ENCODE assay signal across 8 mouse cellular contexts in genomic region chr7:106616932-106617331, GRCm38 (mm10).
DNase-seq lines count a peak whose midpoint lies in the region; ATAC-seq and TF ChIP-seq lines count a peak whose summit lies in the region.
"Not testable (repeated sequence)": the region's sequence is repeated elsewhere in the genome, so short reads cannot be mapped to it uniquely, and the experiment has no call there.

No protein-coding gene starts in this region.

- not testable (repeated sequence) for TF ChIP-seq CTCF in bone marrow macrophage, adult 2 months (IDR thresholded peaks at IDR 0.05; ENCODE audit: low read depth, low read length); liver, adult 2 months (IDR thresholded peaks at IDR 0.05; ENCODE audit: low read depth, low read length); thymus, adult 2 months (IDR thresholded peaks at IDR 0.05; ENCODE audit: borderline replicate concordance, control insufficient read depth, extremely low read depth, insufficient read depth, low read length, poor library complexity)

- 36% methylated on average over 5 of the region's 5 CpGs for WGBS in liver, adult 2 months
- 8% methylated on average over 5 of the region's 5 CpGs for WGBS in thymus, adult 2 months

- not testable (repeated sequence) for H3K36me3 ChIP-seq in liver, adult 2 months (ENCODE audit: control insufficient read depth, insufficient read depth, low read length); thymus, adult 2 months (ENCODE audit: control insufficient read depth, insufficient read depth, low read length)

- peak overlapping the region; percentile 65 for H3K27ac ChIP-seq in bone marrow macrophage, adult 2 months (ENCODE audit: insufficient read depth, low read depth, low read length)
- H3K27ac ChIP-seq in liver, adult 2 months (replicated peaks; ENCODE audit: insufficient read depth, low read depth, low read length) = not testable (repeated sequence)
- peak overlapping the region; percentile 67 for H3K27ac ChIP-seq in thymus, adult 2 months (ENCODE audit: control insufficient read depth, insufficient read depth, low read length)

- H3K4me1 ChIP-seq in bone marrow macrophage, adult 2 months (ENCODE audit: control insufficient read depth, insufficient read depth, low read length); liver, adult 2 months (ENCODE audit: control insufficient read depth, insufficient read depth, low read length); thymus, adult 2 months (replicated peaks; ENCODE audit: control insufficient read depth, insufficient read depth, low read length): not testable (repeated sequence)

- TF ChIP-seq POLR2A in bone marrow macrophage, adult 2 months (IDR thresholded peaks at IDR 0.05; ENCODE audit: borderline replicate concordance, low read depth, low read length); liver, adult 2 months (IDR thresholded peaks at IDR 0.05; ENCODE audit: extremely low read depth, insufficient read depth, low read length); thymus, adult 2 months (IDR thresholded peaks at IDR 0.05; ENCODE audit: control insufficient read depth, extremely low read depth, insufficient read depth, low read length, poor library complexity): not testable (repeated sequence)

- peak; percentile 2 to 35 for DNase-seq in heart, adult 9 months (ENCODE audit: low spot score in 2 of 2)
- DNase-seq in liver, adult 2 months (ENCODE audit: extremely low read depth, low read depth, low spot score) = peak; percentile 24
- DNase-seq in ovary, adult 18-20 months (ENCODE audit: low spot score) = peak; percentile 6
- DNase-seq in thymus, adult 2 months = peak; percentile 2
- DNase-seq in yolk sac, embryonic 10.5 days (ENCODE audit: low spot score) = peak; percentile 44

- not testable (repeated sequence) for H3K9ac ChIP-seq in liver, adult 2 months (ENCODE audit: low read depth, low read length)

- H3K27me3 ChIP-seq in liver, adult 2 months (ENCODE audit: control insufficient read depth, insufficient read depth, low read length); thymus, adult 2 months (ENCODE audit: control insufficient read depth, insufficient read depth, low read length): not testable (repeated sequence)

- H3K79me2 ChIP-seq in liver, adult 2 months (ENCODE audit: control insufficient read depth, insufficient read depth, low read length) = not testable (repeated sequence)

- peak overlapping the region; percentile 57 for H3K4me3 ChIP-seq in bone marrow macrophage, adult 2 months (ENCODE audit: insufficient read depth, low read length)
- not testable (repeated sequence) for H3K4me3 ChIP-seq in liver, adult 2 months (ENCODE audit: insufficient read depth, low read depth, low read length)
- peak overlapping the region; percentile 38 for H3K4me3 ChIP-seq in thymus, adult 2 months (ENCODE audit: control insufficient read depth, insufficient read depth, low read length)

- peak; percentile 48; the same call in 1 of the 2 replicates for ATAC-seq in granulocyte monocyte progenitor cell, adult 5-6 weeks (replicated peaks; ENCODE audit: poor library complexity, severe bottlenecking)
- ATAC-seq in hematopoietic stem cell, adult 5-6 weeks (replicated peaks in 1 of 2; ENCODE audit: insufficient read depth in 1 of 2, low FRiP score in 2 of 2, low TSS enrichment in 1 of 2, low read depth in 1 of 2, poor library complexity in 2 of 2, severe bottlenecking in 2 of 2) = peak; percentile 65 to 72; a peak in 2 of 4 replicates
